Mouse (Mus musculus) midbrain, embryonic 10.5 days (tissue): ENCODE results near the gene Gm17387. TPM values are rescaled to one million over a fixed set of nuclear protein-coding genes. Genes with fewer than 3 reads are reported as not detected.

ENCODE experiments used
- DNase-seq: peaks from one replicate; pipeline ENCODE4 v3.0.0-alpha.2; 2017; ENCODE audit warnings: low spot score
- H3K27ac ChIP-seq: fragments of 300-500 bp; sonication (generic); replicated peaks from 2 replicates; pipeline ENCODE4 v1.5.1; 2016; ENCODE audit warnings: mild to moderate bottlenecking
- H3K27me3 ChIP-seq: fragments of 300-500 bp; sonication (generic); 2 replicates; pipeline ENCODE4 v1.6.1; 2016; ENCODE audit warnings: low read depth, mild to moderate bottlenecking; ENCODE audit not compliant: poor library complexity, severe bottlenecking
- H3K36me3 ChIP-seq: fragments of 300-500 bp; sonication (generic); 2 replicates; pipeline ENCODE4 v1.6.1; 2016; ENCODE audit warnings: mild to moderate bottlenecking, moderate library complexity
- H3K4me1 ChIP-seq: fragments of 300-500 bp; sonication (generic); 2 replicates; pipeline ENCODE4 v1.6.1; 2016
- H3K4me3 ChIP-seq: fragments of 300-500 bp; sonication (generic); 2 replicates; pipeline ENCODE4 v1.5.1; 2016; ENCODE audit warnings: mild to moderate bottlenecking, moderate library complexity
- H3K9me3 ChIP-seq: fragments of 300-500 bp; sonication (generic); replicated peaks from 2 replicates; pipeline ENCODE4 v1.6.1; 2016; ENCODE audit warnings: mild to moderate bottlenecking
- WGBS: fragments of 180-500 bp; shearing (Covaris S2); methylation state at CpG from one replicate; pipeline ENCODE4 v1.1.7; 2016; 5-methylcytosine and 5-hydroxymethylcytosine counted together
- polyA plus RNA-seq: library from polyadenylated mRNA; unstranded; fragments of >200 nt; fragmentation: Nextera tagmentation; extraction: Ambion mirVana; gene quantifications from 2 replicates; pipeline ENCODE4 v1.2.1, GENCODE M21; 2016

Gene Gm17387
- polyA plus RNA-seq, 1 experiment from 2014 or later, result not detected

GRCm38 (mm10) chr7:141058601-141059341 lies 29.8 kb downstream of the Gm17387 start:
- H3K4me3 ChIP-seq, result no peak overlapping the region
- peaks cover 14% of the 10 kb centered on the region; the same call in 1 of the 2 replicates for H3K27me3 ChIP-seq
- WGBS, result 92% methylated on average over 14 of the region's 14 CpGs
- peaks cover 40% of the 10 kb centered on the region for H3K36me3 ChIP-seq
- DNase-seq, result no peak
- 0 out of 2 replicates have a peak, but pooled peaks cover 5% of the 10 kb centered on the region for H3K9me3 ChIP-seq
- no peak overlapping the region for H3K27ac ChIP-seq
- peaks cover 38% of the 10 kb centered on the region for H3K4me1 ChIP-seq

- H3K9me3 ChIP-seq, result 0 out of 2 replicates have a peak, but pooled peaks cover 5% of the 10 kb centered on the region
- H3K4me3 ChIP-seq, result peak overlapping the region; percentile 91
- peaks cover 52% of the 10 kb centered on the region for H3K36me3 ChIP-seq
- peaks cover 14% of the 10 kb centered on the region; the same call in 1 of the 2 replicates for H3K27me3 ChIP-seq
- H3K27ac ChIP-seq, result peak overlapping the region; percentile 98
- no peak for DNase-seq
- H3K4me1 ChIP-seq, result peaks cover 38% of the 10 kb centered on the region
- 72% methylated on average over 2 of the region's 2 CpGs for WGBS
Observed at GRCm38 (mm10) chr7:141059929-141060328, 31.0 kb downstream of the Gm17387 start.

- Histone ChIP-seq H3K9me3 (0 out of 2 replicates have a peak, but pooled peaks cover 3% of the 10 kb centered on the region), H3K27me3 (peaks cover 14% of the 10 kb centered on the region; the same call in 1 of the 2 replicates), H3K4me1 (peaks cover 38% of the 10 kb centered on the region), H3K27ac (peak within 1 kb of the TSS; percentile 98), H3K4me3 (peak within 1 kb of the TSS; percentile 91), H3K36me3 (peaks cover 58% of the 10 kb centered on the region)
- 1% methylated on average over 72 of the region's 72 CpGs for WGBS
- DNase-seq, result peak; percentile 89
Observed at GRCm38 (mm10) chr7:141060426-141061242, 31.7 kb downstream of the Gm17387 start, which contains the start of gene B4galnt4. Gene B4galnt4 (plus strand): TSS chr7:141061104.

GRCm38 (mm10) chr7:141061269-141061692 lies 32.4 kb downstream of the Gm17387 start:
- Histone ChIP-seq H3K27me3 (peaks cover 14% of the 10 kb centered on the region; the same call in 1 of the 2 replicates), H3K9me3 (no peaks in the 10 kb centered on the region), H3K4me3 (peak overlapping the region; percentile 91), H3K27ac (peak overlapping the region; percentile 98), H3K4me1 (peaks cover 38% of the 10 kb centered on the region), H3K36me3 (peaks cover 58% of the 10 kb centered on the region)
- WGBS, result under 1% methylated on average over 37 of the region's 37 CpGs
- DNase-seq, result peak; percentile 65

GRCm38 (mm10) chr7:141062525-141062924 lies 33.6 kb downstream of the Gm17387 start:
- Histone ChIP-seq H3K9me3 (no peaks in the 10 kb centered on the region), H3K4me3 (peak overlapping the region; percentile 91), H3K4me1 (peaks cover 38% of the 10 kb centered on the region), H3K36me3 (peaks cover 58% of the 10 kb centered on the region), H3K27ac (no peak overlapping the region), H3K27me3 (peaks cover 14% of the 10 kb centered on the region; the same call in 1 of the 2 replicates)
- no peak for DNase-seq
- WGBS, result 90% methylated on average over 7 of the region's 7 CpGs

- peaks cover 64% of the 10 kb centered on the region for H3K36me3 ChIP-seq
- no peaks in the 10 kb centered on the region for H3K9me3 ChIP-seq
- peaks cover 14% of the 10 kb centered on the region; the same call in 1 of the 2 replicates for H3K27me3 ChIP-seq
- H3K27ac ChIP-seq, result no peak overlapping the region
- 90% methylated on average over 3 of the region's 3 CpGs for WGBS
- DNase-seq, result no peak
- H3K4me1 ChIP-seq, result peaks cover 38% of the 10 kb centered on the region
- H3K4me3 ChIP-seq, result no peak overlapping the region
Observed at GRCm38 (mm10) chr7:141063353-141063752, 34.4 kb downstream of the Gm17387 start.

GRCm38 (mm10) chr7:141064175-141064574 lies 35.2 kb downstream of the Gm17387 start:
- Histone ChIP-seq H3K4me3 (no peak overlapping the region), H3K4me1 (peaks cover 38% of the 10 kb centered on the region), H3K36me3 (peaks cover 66% of the 10 kb centered on the region), H3K27me3 (peaks cover 21% of the 10 kb centered on the region; the same call in 1 of the 2 replicates), H3K9me3 (no peaks in the 10 kb centered on the region), H3K27ac (no peak overlapping the region)
- WGBS, result 88% methylated on average over 7 of the region's 7 CpGs
- no peak for DNase-seq

GRCm38 (mm10) chr7:141064576-141064975 lies 35.6 kb downstream of the Gm17387 start:
- no peak for DNase-seq
- no peak overlapping the region for H3K4me3 ChIP-seq
- H3K4me1 ChIP-seq, result peaks cover 39% of the 10 kb centered on the region
- H3K27me3 ChIP-seq, result peaks cover 23% of the 10 kb centered on the region
- WGBS, result 92% methylated on average over 7 of the region's 7 CpGs
- H3K9me3 ChIP-seq, result no peaks in the 10 kb centered on the region
- H3K36me3 ChIP-seq, result peaks cover 66% of the 10 kb centered on the region
- H3K27ac ChIP-seq, result no peak overlapping the region

- no peak overlapping the region for H3K4me3 ChIP-seq
- no peak overlapping the region for H3K27ac ChIP-seq
- no peaks in the 10 kb centered on the region for H3K9me3 ChIP-seq
- no peak for DNase-seq
- 83% methylated on average over 19 of the region's 19 CpGs for WGBS
- peaks cover 21% of the 10 kb centered on the region for H3K4me1 ChIP-seq
- H3K27me3 ChIP-seq, result peaks cover 41% of the 10 kb centered on the region
- H3K36me3 ChIP-seq, result peaks cover 56% of the 10 kb centered on the region
Observed at GRCm38 (mm10) chr7:141068351-141068750, 39.4 kb downstream of the Gm17387 start.

GRCm38 (mm10) chr7:141070058-141070862 lies 41.3 kb downstream of the Gm17387 start:
- WGBS, result 1% methylated on average over 51 of the region's 51 CpGs
- peak; percentile 79 for DNase-seq
- H3K4me3 ChIP-seq, result peak overlapping the region; percentile 54
- H3K27me3 ChIP-seq, result peaks cover 41% of the 10 kb centered on the region
- peaks cover 37% of the 10 kb centered on the region for H3K36me3 ChIP-seq
- no peaks in the 10 kb centered on the region for H3K9me3 ChIP-seq
- H3K27ac ChIP-seq, result peak overlapping the region; percentile 65
- peaks cover 21% of the 10 kb centered on the region for H3K4me1 ChIP-seq

- Histone ChIP-seq H3K4me3 (no peak overlapping the region), H3K36me3 (peaks cover 17% of the 10 kb centered on the region), H3K27ac (no peak overlapping the region), H3K9me3 (no peaks in the 10 kb centered on the region), H3K27me3 (peaks cover 41% of the 10 kb centered on the region), H3K4me1 (peaks cover 21% of the 10 kb centered on the region)
- no peak for DNase-seq
- 33% methylated on average over 23 of the region's 23 CpGs for WGBS
Observed at GRCm38 (mm10) chr7:141072017-141072745, 43.2 kb downstream of the Gm17387 start.
